Mouse (Mus musculus) intestine, embryonic 14.5 days (tissue): ENCODE measurements around the gene Tesc. TPM values are rescaled to one million over a fixed set of nuclear protein-coding genes. Genes with fewer than 3 reads are reported as not detected.
A peak's percentile ranks its signal among the peaks of the same experiment; 100 is the strongest.

Source experiments
- ATAC-seq: fragments of 200-750 bp; cut with Nextera tagmentation; replicated peaks from 2 replicates; pipeline ENCODE4 v1.8.0; 2017; ENCODE audit warnings: low read depth, moderate number of reproducible peaks, moderate TSS enrichment, moderate library complexity; ENCODE audit not compliant: low FRiP score, low TSS enrichment
- DNase-seq: peaks from one replicate; pipeline ENCODE4 v3.0.0-alpha.2; 2018; ENCODE audit warnings: low spot score
- H3K27ac ChIP-seq: fragments of 300-500 bp; sonication (generic); 2 replicates; pipeline ENCODE4 v1.5.1; 2014; ENCODE audit warnings: low read depth, mild to moderate bottlenecking, control low read depth
- H3K27me3 ChIP-seq: fragments of 300-500 bp; sonication (generic); replicated peaks from 2 replicates; pipeline ENCODE4 v1.6.1; 2014; ENCODE audit warnings: low read length, control low read depth; ENCODE audit not compliant: control insufficient read depth, insufficient read depth
- H3K36me3 ChIP-seq: fragments of 300-500 bp; sonication (generic); 2 replicates; pipeline ENCODE4 v1.6.1; 2014; ENCODE audit warnings: low read length, control low read depth; ENCODE audit not compliant: control insufficient read depth, insufficient read depth
- H3K4me1 ChIP-seq: fragments of 300-500 bp; sonication (generic); replicated peaks from 2 replicates; pipeline ENCODE4 v1.6.1; 2014; ENCODE audit warnings: low read length, control low read depth, mixed read lengths; ENCODE audit not compliant: control insufficient read depth, insufficient read depth
- H3K4me2 ChIP-seq: fragments of 300-500 bp; sonication (generic); 2 replicates; pipeline ENCODE4 v1.6.1; 2014; ENCODE audit warnings: low read length
- H3K4me3 ChIP-seq: fragments of 300-500 bp; sonication (generic); 2 replicates; pipeline ENCODE4 v1.5.1; 2014; ENCODE audit warnings: low read depth, low read length, control low read depth, mixed read lengths
- H3K9ac ChIP-seq: fragments of 300-500 bp; sonication (generic); 2 replicates; pipeline ENCODE4 v1.6.1; 2014; ENCODE audit warnings: mild to moderate bottlenecking, low read length
- H3K9me3 ChIP-seq: fragments of 300-500 bp; sonication (generic); 2 replicates; pipeline ENCODE4 v1.6.1; 2016; ENCODE audit warnings: low read length, control low read depth; ENCODE audit not compliant: control insufficient read depth
- WGBS: fragments of 180-500 bp; shearing (Covaris S2); extraction: QIAGEN DNeasy Blood & Tissue Kit; methylation state at CpG from one replicate; pipeline ENCODE4 v1.1.7; 2014; 5-methylcytosine and 5-hydroxymethylcytosine counted together
- polyA plus RNA-seq: library from polyadenylated mRNA; unstranded; fragments of >200 nt; fragmentation: Nextera tagmentation; extraction: Ambion mirVana; gene quantifications from 2 replicates; pipeline ENCODE4 v1.2.1, GENCODE M21; 2014

Gene Tesc
- polyA plus RNA-seq, result 1.7 and 3.8 TPM in 2 replicates

GRCm38 (mm10) chr5:118027698-118028190 lies at the start of gene Tesc:
TSS of gene Tesc (plus strand) at chr5:118027743.
- DNase-seq (peak; percentile 59), ATAC-seq (no peak)
- peaks cover 50% of the 10 kb centered on the region for H3K27me3 ChIP-seq

GRCm38 (mm10) chr5:117978159-117978697 lies 49.3 kb upstream of the Tesc start:
- H3K9ac ChIP-seq, result peak overlapping the region; percentile 93
- H3K4me2 ChIP-seq, result peak overlapping the region; percentile 81
- no peaks in the 10 kb centered on the region for H3K27me3 ChIP-seq
- no peak overlapping the region for H3K27ac ChIP-seq
- WGBS, result 55% methylated on average over 17 of the region's 17 CpGs
- H3K9me3 ChIP-seq, result no peaks in the 10 kb centered on the region
- H3K4me3 ChIP-seq, result peak overlapping the region; percentile 93
- no peak for ATAC-seq
- no peak for DNase-seq
- H3K36me3 ChIP-seq, result peaks cover 37% of the 10 kb centered on the region
- H3K4me1 ChIP-seq, result peaks cover 20% of the 10 kb centered on the region

More at GRCm38 (mm10) chr5:118027698-118028190, at the start of gene Tesc:
- under 1% methylated on average over 57 of the region's 63 CpGs for WGBS
- H3K4me3 ChIP-seq, result peak within 1 kb of the TSS; percentile 59
- peak within 1 kb of the TSS; percentile 38 for H3K9ac ChIP-seq
- H3K9me3 ChIP-seq, result no peaks in the 10 kb centered on the region
- H3K4me2 ChIP-seq, result peak within 1 kb of the TSS; percentile 100
- H3K36me3 ChIP-seq, result no peaks in the 10 kb centered on the region
- H3K27ac ChIP-seq, result no peak within 1 kb of the TSS
- H3K4me1 ChIP-seq, result peaks cover 29% of the 10 kb centered on the region

GRCm38 (mm10) chr5:117979082-117979481 lies 48.5 kb upstream of the Tesc start:
- H3K9me3 ChIP-seq, result no peaks in the 10 kb centered on the region
- peaks cover 20% of the 10 kb centered on the region for H3K4me1 ChIP-seq
- H3K27me3 ChIP-seq, result no peaks in the 10 kb centered on the region
- H3K36me3 ChIP-seq, result peaks cover 46% of the 10 kb centered on the region
- no peak overlapping the region for H3K9ac ChIP-seq
- no peak overlapping the region for H3K4me2 ChIP-seq
- DNase-seq (no peak), ATAC-seq (no peak)
- H3K27ac ChIP-seq, result no peak overlapping the region
- no peak overlapping the region for H3K4me3 ChIP-seq
- 72% methylated on average over 5 of the region's 5 CpGs for WGBS

- Histone ChIP-seq H3K9ac (no peak overlapping the region), H3K9me3 (no peaks in the 10 kb centered on the region), H3K36me3 (peaks cover 59% of the 10 kb centered on the region), H3K4me3 (no peak overlapping the region), H3K4me2 (no peak overlapping the region), H3K27ac (no peak overlapping the region), H3K4me1 (peaks cover 20% of the 10 kb centered on the region), H3K27me3 (no peaks in the 10 kb centered on the region)
- 76% methylated on average over 8 of the region's 8 CpGs for WGBS
- no peak for ATAC-seq
- no peak for DNase-seq
These were observed 46.6 kb upstream of the Tesc start for GRCm38 (mm10) chr5:117980921-117981320.

GRCm38 (mm10) chr5:117981943-117982342 lies 45.6 kb upstream of the Tesc start:
- H3K36me3 ChIP-seq, result peaks cover 69% of the 10 kb centered on the region
- no peak for ATAC-seq
- peaks cover 20% of the 10 kb centered on the region for H3K4me1 ChIP-seq
- H3K4me3 ChIP-seq, result no peak overlapping the region
- H3K4me2 ChIP-seq, result no peak overlapping the region
- WGBS, result 74% methylated on average over 5 of the region's 5 CpGs
- no peak overlapping the region for H3K27ac ChIP-seq
- H3K9ac ChIP-seq, result no peak overlapping the region
- H3K27me3 ChIP-seq, result no peaks in the 10 kb centered on the region
- H3K9me3 ChIP-seq, result no peaks in the 10 kb centered on the region
- DNase-seq, result no peak

GRCm38 (mm10) chr5:117986327-117986726 lies 41.2 kb upstream of the Tesc start:
- H3K4me1 ChIP-seq, result no peaks in the 10 kb centered on the region
- no peaks in the 10 kb centered on the region for H3K27me3 ChIP-seq
- H3K4me2 ChIP-seq, result no peak overlapping the region
- H3K9ac ChIP-seq, result no peak overlapping the region
- no peak overlapping the region for H3K27ac ChIP-seq
- no peaks in the 10 kb centered on the region for H3K9me3 ChIP-seq
- no peak overlapping the region for H3K4me3 ChIP-seq
- ATAC-seq (no peak), DNase-seq (no peak)
- WGBS, result 43% methylated on average over 4 of the region's 4 CpGs
- peaks cover 92% of the 10 kb centered on the region for H3K36me3 ChIP-seq

GRCm38 (mm10) chr5:117987891-117988290 lies 39.7 kb upstream of the Tesc start:
- no peak overlapping the region for H3K4me2 ChIP-seq
- 88% methylated on average over 3 of the region's 3 CpGs for WGBS
- H3K9me3 ChIP-seq, result no peaks in the 10 kb centered on the region
- no peaks in the 10 kb centered on the region for H3K4me1 ChIP-seq
- H3K9ac ChIP-seq, result no peak overlapping the region
- DNase-seq (no peak), ATAC-seq (no peak)
- H3K36me3 ChIP-seq, result peaks cover 94% of the 10 kb centered on the region
- no peak overlapping the region for H3K4me3 ChIP-seq
- no peak overlapping the region for H3K27ac ChIP-seq
- no peaks in the 10 kb centered on the region for H3K27me3 ChIP-seq

- Histone ChIP-seq H3K27me3 (no peaks in the 10 kb centered on the region), H3K9ac (no peak overlapping the region), H3K27ac (no peak overlapping the region), H3K36me3 (peaks cover 90% of the 10 kb centered on the region), H3K9me3 (no peaks in the 10 kb centered on the region), H3K4me2 (no peak overlapping the region), H3K4me3 (no peak overlapping the region), H3K4me1 (no peaks in the 10 kb centered on the region)
- ATAC-seq (no peak), DNase-seq (no peak)
- WGBS, result 79% methylated on average over 9 of the region's 9 CpGs
These were observed 39.2 kb upstream of the Tesc start for GRCm38 (mm10) chr5:117988367-117988766.

- ATAC-seq (no peak), DNase-seq (no peak)
- Histone ChIP-seq H3K27me3 (no peaks in the 10 kb centered on the region), H3K4me3 (no peak overlapping the region), H3K4me1 (no peaks in the 10 kb centered on the region), H3K9ac (no peak overlapping the region), H3K36me3 (peaks cover 94% of the 10 kb centered on the region), H3K9me3 (no peaks in the 10 kb centered on the region), H3K4me2 (no peak overlapping the region), H3K27ac (no peak overlapping the region)
- 85% methylated on average over 6 of the region's 6 CpGs for WGBS
These were observed 37.8 kb upstream of the Tesc start for GRCm38 (mm10) chr5:117989773-117990172.
